Mouse (Mus musculus): ENCODE measurements around the gene Kif1bp. TPM values are rescaled to one million over a fixed set of nuclear protein-coding genes. Genes with fewer than 3 reads are reported as not detected.

Gene Kif1bp
- polyA plus RNA-seq, 1 experiment from 2014 or later: 62.5 TPM

DNA sequence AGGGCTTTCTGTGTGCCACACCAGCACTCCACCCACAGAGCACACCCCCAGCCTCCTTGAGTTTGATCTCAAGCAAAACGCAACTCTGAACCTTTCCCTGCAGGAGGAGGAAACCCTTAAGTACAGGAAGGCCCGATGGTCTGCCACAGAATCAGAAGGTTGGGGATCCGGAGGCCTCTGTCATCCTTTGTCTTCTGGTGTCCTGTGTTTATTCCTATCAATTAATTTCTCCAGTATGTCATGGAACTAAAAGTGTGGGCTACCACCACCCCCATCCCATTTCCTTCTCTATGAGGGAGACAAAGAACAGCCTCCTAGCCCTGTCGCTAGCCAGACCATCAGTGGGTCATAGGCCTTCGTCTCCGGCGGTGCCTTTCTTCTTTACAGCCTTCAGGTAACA lies 43.7 kb downstream of the Kif1bp start:
- H3K4me2 ChIP-seq (ENCODE audit: low read depth): no peak overlapping the region
- no peaks in the 10 kb centered on the region for H3K9me3 ChIP-seq (ENCODE audit: control insufficient read depth, low read length)
- 80% methylated on average over 7 of the region's 7 CpGs for WGBS
- H3K27ac ChIP-seq (ENCODE audit: low read depth, low read length): no peak overlapping the region
- DNase-seq (ENCODE audit: low spot score) (no peak), ATAC-seq (ENCODE audit: insufficient read depth, low FRiP score, low TSS enrichment) (no peak)
- no peak overlapping the region for H3K4me3 ChIP-seq (ENCODE audit: low read depth, low read length)
- H3K36me3 ChIP-seq (ENCODE audit: control insufficient read depth, insufficient read depth, low read length): no peaks in the 10 kb centered on the region
- no peak overlapping the region for H3K9ac ChIP-seq (ENCODE audit: low read length)
- no peaks in the 10 kb centered on the region for H3K27me3 ChIP-seq (ENCODE audit: control insufficient read depth, insufficient read depth, low read length)
- no peaks in the 10 kb centered on the region for H3K4me1 ChIP-seq (ENCODE audit: control insufficient read depth, insufficient read depth, low read length)

GRCm38 (mm10) chr10:62532832-62533231 lies 45.4 kb downstream of the Kif1bp start:
- DNase-seq (ENCODE audit: low spot score): no peak
- H3K4me1 ChIP-seq (ENCODE audit: control insufficient read depth, insufficient read depth, low read length): no peaks in the 10 kb centered on the region
- no peak overlapping the region for H3K27ac ChIP-seq (ENCODE audit: low read depth, low read length)
- H3K4me2 ChIP-seq (ENCODE audit: low read depth): no peak overlapping the region
- no peak overlapping the region for H3K4me3 ChIP-seq (ENCODE audit: low read depth, low read length)
- no peaks in the 10 kb centered on the region for H3K9me3 ChIP-seq (ENCODE audit: control insufficient read depth, low read length)
- H3K27me3 ChIP-seq (ENCODE audit: control insufficient read depth, insufficient read depth, low read length): no peaks in the 10 kb centered on the region
- WGBS: 67% methylated on average over 2 of the region's 2 CpGs
- no peaks in the 10 kb centered on the region for H3K36me3 ChIP-seq (ENCODE audit: control insufficient read depth, insufficient read depth, low read length)
- no peak overlapping the region for H3K9ac ChIP-seq (ENCODE audit: low read length)
- ATAC-seq (ENCODE audit: insufficient read depth, low FRiP score, low TSS enrichment): no peak

GRCm38 (mm10) chr10:62530183-62530582 lies 48.1 kb downstream of the Kif1bp start:
- H3K4me3 ChIP-seq (ENCODE audit: low read depth, low read length): no peak overlapping the region
- H3K4me2 ChIP-seq (ENCODE audit: low read depth): no peak overlapping the region
- no peaks in the 10 kb centered on the region for H3K9me3 ChIP-seq (ENCODE audit: control insufficient read depth, low read length)
- no peaks in the 10 kb centered on the region for H3K36me3 ChIP-seq (ENCODE audit: control insufficient read depth, insufficient read depth, low read length)
- no peak overlapping the region for H3K9ac ChIP-seq (ENCODE audit: low read length)
- H3K27ac ChIP-seq (ENCODE audit: low read depth, low read length): no peak overlapping the region
- DNase-seq (ENCODE audit: low spot score) (no peak), ATAC-seq (ENCODE audit: insufficient read depth, low FRiP score, low TSS enrichment) (no peak)
- H3K4me1 ChIP-seq (ENCODE audit: control insufficient read depth, insufficient read depth, low read length): no peaks in the 10 kb centered on the region
- WGBS: 88% methylated on average over 9 of the region's 9 CpGs
- H3K27me3 ChIP-seq (ENCODE audit: control insufficient read depth, insufficient read depth, low read length): no peaks in the 10 kb centered on the region

DNA sequence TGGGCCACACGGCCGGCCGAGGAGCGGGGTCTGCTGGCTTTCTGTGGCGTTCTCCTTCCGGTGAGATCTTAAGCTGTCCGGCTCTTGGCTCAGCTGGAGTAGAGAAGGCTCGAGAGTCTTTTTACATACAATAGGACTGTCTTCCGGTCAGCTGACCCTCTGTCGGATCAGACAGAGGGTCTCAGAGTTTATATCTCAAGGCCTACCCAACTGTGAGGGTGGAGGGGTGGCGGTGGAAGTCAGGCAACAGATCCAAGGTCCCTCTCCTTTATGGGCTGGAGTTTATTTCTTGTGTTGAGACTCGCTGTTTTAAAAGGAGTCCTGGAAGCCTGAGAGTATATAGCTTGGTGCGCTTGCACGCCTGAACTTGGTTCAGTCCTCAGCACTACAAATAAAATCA lies 50.9 kb downstream of the Kif1bp start, which contains the start of gene Srgn:
Srgn (minus strand) TSS at position 101 of the 400 bp plus-strand sequence.
- WGBS: 92% methylated on average over 14 of the region's 14 CpGs

DNA sequence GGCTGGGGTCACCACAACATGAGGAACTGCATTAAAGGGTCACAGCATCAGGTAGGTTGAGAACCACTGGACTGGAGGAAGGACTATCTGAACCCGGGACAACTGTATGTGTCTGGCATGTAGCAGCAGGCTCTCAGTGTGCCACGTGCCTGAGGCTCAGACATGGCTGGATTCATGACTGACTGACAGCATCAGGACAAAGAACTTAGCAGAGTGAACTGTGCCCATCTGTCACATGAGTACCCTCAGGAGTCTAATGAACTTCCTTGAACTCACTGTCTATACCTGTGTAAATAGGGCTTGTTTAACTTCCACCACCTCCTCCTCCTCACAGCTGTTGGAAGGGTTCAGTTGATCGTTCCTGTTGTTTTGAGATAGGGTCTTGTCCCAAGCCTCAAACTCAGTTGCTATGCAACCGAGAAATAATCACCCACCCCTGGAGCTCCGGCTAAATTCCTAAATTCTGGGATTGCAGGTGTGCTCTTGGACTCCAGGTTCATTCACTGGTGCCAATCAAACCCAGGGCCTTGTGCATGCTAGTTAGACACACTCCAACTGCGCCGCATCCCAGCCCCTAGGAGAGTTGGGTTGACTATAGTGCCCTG lies 55.8 kb downstream of the Kif1bp start:
- Histone ChIP-seq H3K9ac (ENCODE audit: low read length) (no peak overlapping the region), H3K36me3 (ENCODE audit: control insufficient read depth, insufficient read depth, low read length) (no peaks in the 10 kb centered on the region), H3K27me3 (ENCODE audit: control insufficient read depth, insufficient read depth, low read length) (no peaks in the 10 kb centered on the region), H3K9me3 (ENCODE audit: control insufficient read depth, low read length) (no peaks in the 10 kb centered on the region), H3K4me3 (ENCODE audit: low read depth, low read length) (no peak overlapping the region), H3K27ac (ENCODE audit: low read depth, low read length) (no peak overlapping the region), H3K4me2 (ENCODE audit: low read depth) (no peak overlapping the region), H3K4me1 (ENCODE audit: control insufficient read depth, insufficient read depth, low read length) (no peaks in the 10 kb centered on the region)
- DNase-seq (ENCODE audit: low spot score) (no peak), ATAC-seq (ENCODE audit: insufficient read depth, low FRiP score, low TSS enrichment) (no peak)
- WGBS: 81% methylated on average over 7 of the region's 7 CpGs

More for the DNA sequence above, 50.9 kb downstream of the Kif1bp start, which contains the start of gene Srgn:
- Histone ChIP-seq H3K4me2 (ENCODE audit: low read depth) (no peak within 1 kb of the TSS), H3K27ac (ENCODE audit: low read depth, low read length) (no peak within 1 kb of the TSS), H3K4me1 (ENCODE audit: control insufficient read depth, insufficient read depth, low read length) (no peaks in the 10 kb centered on the region), H3K27me3 (ENCODE audit: control insufficient read depth, insufficient read depth, low read length) (no peaks in the 10 kb centered on the region), H3K9me3 (ENCODE audit: control insufficient read depth, low read length) (no peaks in the 10 kb centered on the region), H3K36me3 (ENCODE audit: control insufficient read depth, insufficient read depth, low read length) (no peaks in the 10 kb centered on the region), H3K4me3 (ENCODE audit: low read depth, low read length) (no peak within 1 kb of the TSS), H3K9ac (ENCODE audit: low read length) (no peak within 1 kb of the TSS)
- DNase-seq (ENCODE audit: low spot score): no peak
- ATAC-seq (ENCODE audit: insufficient read depth, low FRiP score, low TSS enrichment): no peak

DNA sequence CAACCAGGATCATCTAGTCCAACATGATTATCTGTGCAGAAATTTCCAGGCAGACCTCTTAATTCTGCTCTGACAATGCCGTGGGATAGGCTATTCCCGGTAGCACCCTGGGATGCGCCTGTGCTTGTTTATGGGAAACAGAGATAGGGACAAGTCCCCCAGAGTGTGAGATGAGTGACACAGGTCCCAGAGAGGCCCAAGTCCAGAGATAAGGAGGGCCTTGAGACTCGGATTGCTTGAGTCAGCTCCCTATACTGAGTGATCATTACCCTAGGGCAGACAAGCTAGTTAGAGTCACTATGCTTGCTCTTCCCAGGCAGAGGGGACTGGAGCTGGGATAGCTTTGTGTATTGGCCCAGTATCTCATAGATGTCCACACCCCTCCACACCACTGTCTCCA lies 56.5 kb downstream of the Kif1bp start:
- no peak overlapping the region for H3K9ac ChIP-seq (ENCODE audit: low read length)
- ATAC-seq (ENCODE audit: insufficient read depth, low FRiP score, low TSS enrichment): no peak

GRCm38 (mm10) chr10:62520911-62521310 lies 57.3 kb downstream of the Kif1bp start:
- Histone ChIP-seq H3K27ac (ENCODE audit: low read depth, low read length) (no peak overlapping the region), H3K4me3 (ENCODE audit: low read depth, low read length) (no peak overlapping the region), H3K27me3 (ENCODE audit: control insufficient read depth, insufficient read depth, low read length) (no peaks in the 10 kb centered on the region), H3K4me2 (ENCODE audit: low read depth) (no peak overlapping the region), H3K9ac (ENCODE audit: low read length) (no peak overlapping the region), H3K36me3 (ENCODE audit: control insufficient read depth, insufficient read depth, low read length) (no peaks in the 10 kb centered on the region), H3K4me1 (ENCODE audit: control insufficient read depth, insufficient read depth, low read length) (no peaks in the 10 kb centered on the region), H3K9me3 (ENCODE audit: control insufficient read depth, low read length) (no peaks in the 10 kb centered on the region)
- 71% methylated on average over 2 of the region's 2 CpGs for WGBS
- no peak for DNase-seq (ENCODE audit: low spot score)
- ATAC-seq (ENCODE audit: insufficient read depth, low FRiP score, low TSS enrichment): no peak

More for the DNA sequence above, 56.5 kb downstream of the Kif1bp start:
- Histone ChIP-seq H3K27ac (ENCODE audit: low read depth, low read length) (no peak overlapping the region), H3K4me2 (ENCODE audit: low read depth) (no peak overlapping the region), H3K4me1 (ENCODE audit: control insufficient read depth, insufficient read depth, low read length) (no peaks in the 10 kb centered on the region), H3K27me3 (ENCODE audit: control insufficient read depth, insufficient read depth, low read length) (no peaks in the 10 kb centered on the region), H3K36me3 (ENCODE audit: control insufficient read depth, insufficient read depth, low read length) (no peaks in the 10 kb centered on the region), H3K9me3 (ENCODE audit: control insufficient read depth, low read length) (no peaks in the 10 kb centered on the region), H3K4me3 (ENCODE audit: low read depth, low read length) (no peak overlapping the region)
- no peak for DNase-seq (ENCODE audit: low spot score)
- WGBS: 79% methylated on average over 4 of the region's 4 CpGs

DNA sequence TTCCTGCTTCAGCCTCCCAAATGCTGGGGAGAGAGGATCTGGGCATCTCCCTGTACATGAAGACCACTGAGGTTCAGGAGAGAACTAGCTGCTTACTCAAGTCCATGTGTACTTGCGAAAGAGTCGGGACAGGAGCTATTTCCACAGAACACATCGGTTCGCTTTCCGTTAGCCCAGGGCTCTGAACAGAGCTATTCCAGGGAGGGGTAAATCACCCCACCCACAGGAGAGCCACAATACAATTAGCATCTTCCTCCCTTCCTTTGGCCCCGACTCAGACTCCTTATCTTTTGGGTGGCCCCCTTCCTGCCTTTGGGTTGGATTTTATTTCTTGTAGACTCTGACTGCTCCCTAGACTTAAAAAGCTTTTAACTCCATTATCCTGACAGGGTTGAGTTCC lies 60.7 kb downstream of the Kif1bp start:
- Histone ChIP-seq H3K9me3 (ENCODE audit: control insufficient read depth, low read length) (no peaks in the 10 kb centered on the region), H3K27ac (ENCODE audit: low read depth, low read length) (no peak overlapping the region), H3K4me2 (ENCODE audit: low read depth) (no peak overlapping the region), H3K9ac (ENCODE audit: low read length) (no peak overlapping the region), H3K36me3 (ENCODE audit: control insufficient read depth, insufficient read depth, low read length) (no peaks in the 10 kb centered on the region), H3K27me3 (ENCODE audit: control insufficient read depth, insufficient read depth, low read length) (no peaks in the 10 kb centered on the region), H3K4me1 (ENCODE audit: control insufficient read depth, insufficient read depth, low read length) (no peaks in the 10 kb centered on the region), H3K4me3 (ENCODE audit: low read depth, low read length) (no peak overlapping the region)
- no peak for ATAC-seq (ENCODE audit: insufficient read depth, low FRiP score, low TSS enrichment)
- DNase-seq (ENCODE audit: low spot score): no peak
- WGBS: 86% methylated on average over 6 of the region's 6 CpGs

DNA sequence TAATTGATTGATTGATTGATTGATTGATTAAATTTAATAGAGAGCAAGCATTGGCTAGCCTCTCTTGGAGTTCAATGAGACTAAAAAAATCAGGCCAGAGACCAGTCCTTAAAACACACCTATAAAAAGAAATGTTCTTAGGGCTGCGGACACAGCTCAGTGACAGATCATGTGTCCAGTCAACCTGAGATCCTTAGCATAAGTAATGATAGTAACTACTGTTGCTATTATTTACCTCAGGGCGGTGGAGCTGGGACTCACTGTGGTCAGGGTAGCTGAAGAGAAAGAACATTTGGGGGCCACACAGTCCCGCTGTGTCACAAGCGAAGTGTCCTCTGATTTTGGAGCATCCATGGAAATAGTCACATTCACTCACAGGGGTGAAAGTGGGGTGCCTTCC lies 65.4 kb downstream of the Kif1bp start:
- ATAC-seq (ENCODE audit: insufficient read depth, low FRiP score, low TSS enrichment): no peak
- no peak overlapping the region for H3K9ac ChIP-seq (ENCODE audit: low read length)
- DNase-seq (ENCODE audit: low spot score): no peak
- H3K4me1 ChIP-seq (ENCODE audit: control insufficient read depth, insufficient read depth, low read length): no peaks in the 10 kb centered on the region
- no peak overlapping the region for H3K4me3 ChIP-seq (ENCODE audit: low read depth, low read length)
- no peaks in the 10 kb centered on the region for H3K36me3 ChIP-seq (ENCODE audit: control insufficient read depth, insufficient read depth, low read length)
- H3K9me3 ChIP-seq (ENCODE audit: control insufficient read depth, low read length): no peaks in the 10 kb centered on the region
- no peak overlapping the region for H3K4me2 ChIP-seq (ENCODE audit: low read depth)
- 94% methylated on average over 4 of the region's 4 CpGs for WGBS
- H3K27me3 ChIP-seq (ENCODE audit: control insufficient read depth, insufficient read depth, low read length): no peaks in the 10 kb centered on the region
- H3K27ac ChIP-seq (ENCODE audit: low read depth, low read length): no peak overlapping the region

All from neural tube, embryonic 11.5 days (tissue).